Mouse (Mus musculus) cerebral cortex, adult 2 months (tissue): ENCODE measurements around the gene Atl3.

Experiments
- WGBS: fragments of 180-500 bp; shearing (Covaris S2); methylation state at CpG from one replicate; pipeline ENCODE4 v1.1.7; 2018; 5-methylcytosine and 5-hydroxymethylcytosine counted together

Gene Atl3

DNA sequence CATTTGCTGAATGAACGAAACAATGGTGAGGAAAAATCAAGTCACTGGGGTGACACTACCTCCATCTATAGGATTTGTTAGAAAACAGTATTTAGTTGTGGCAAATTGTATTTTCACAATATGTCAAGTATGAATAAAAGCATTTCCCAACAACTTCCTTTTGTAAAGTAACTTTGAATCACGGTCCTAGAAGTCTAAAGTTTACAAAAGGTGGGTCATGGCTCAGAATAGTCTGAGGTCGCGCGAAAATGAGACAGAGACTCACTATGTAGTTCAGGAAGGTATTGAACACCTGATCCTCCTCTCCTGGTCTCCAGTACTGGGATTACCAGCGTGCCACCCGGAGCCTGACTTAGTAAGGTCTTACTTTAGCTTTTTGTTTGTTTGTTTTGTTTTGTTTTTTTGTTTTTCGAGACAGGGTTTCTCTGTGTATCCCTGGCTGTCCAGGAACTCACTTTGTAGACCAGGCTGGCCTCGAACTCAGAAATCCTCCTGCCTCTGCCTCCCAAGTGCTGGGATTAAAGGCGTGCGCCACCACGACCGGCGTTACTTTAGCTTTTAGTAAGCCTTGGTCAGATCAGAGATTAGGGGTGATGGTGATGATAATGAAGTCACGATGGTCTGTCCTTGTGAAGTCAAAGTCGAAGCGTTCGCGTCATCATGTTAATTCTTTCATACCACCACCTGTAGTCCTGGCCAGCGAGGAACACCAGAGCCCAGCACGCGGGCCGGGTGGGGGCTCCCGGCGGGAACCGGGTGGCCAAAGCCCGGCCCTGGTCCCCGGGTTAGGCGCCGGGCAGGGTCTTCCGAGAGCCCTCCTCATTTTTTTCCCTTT, at the start of gene Atl3:
Atl3 (plus strand) TSS at position 689 of the 835 bp plus-strand sequence.
- WGBS = 27% methylated on average over 31 of the region's 31 CpGs

- WGBS = 69% methylated on average over 2 of the region's 2 CpGs
Observed at GRCm38 (mm10) chr19:7445105-7445504, 48.7 kb upstream of the Atl3 start.

GRCm38 (mm10) chr19:7445596-7445995, 48.2 kb upstream of the Atl3 start:
- WGBS = 37% methylated on average over 1 of the region's 1 CpGs

GRCm38 (mm10) chr19:7456803-7457202, 37.0 kb upstream of the Atl3 start:
- 33% methylated on average over 2 of the region's 2 CpGs for WGBS

DNA sequence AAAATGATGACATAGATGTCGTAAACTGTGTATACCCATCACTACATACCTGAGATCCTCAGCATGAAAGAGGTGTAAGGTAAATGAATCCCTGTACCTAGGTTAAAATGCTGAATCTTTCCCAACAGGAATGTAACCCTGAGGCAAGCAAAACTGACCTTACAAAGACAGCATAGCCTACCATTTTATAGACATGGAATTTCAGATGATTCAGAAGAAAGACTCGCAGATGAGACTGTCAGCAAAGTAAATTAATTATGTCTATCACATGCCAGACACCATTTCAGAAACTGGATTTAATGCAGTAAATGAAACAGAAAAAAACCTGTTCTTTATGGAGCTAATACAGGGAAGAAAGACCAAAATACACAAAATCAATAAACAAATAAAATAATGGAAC, 34.5 kb upstream of the Atl3 start:
- 68% methylated on average over 2 of the region's 2 CpGs for WGBS

GRCm38 (mm10) chr19:7470643-7471042, 23.2 kb upstream of the Atl3 start:
- WGBS = 72% methylated on average over 2 of the region's 2 CpGs

DNA sequence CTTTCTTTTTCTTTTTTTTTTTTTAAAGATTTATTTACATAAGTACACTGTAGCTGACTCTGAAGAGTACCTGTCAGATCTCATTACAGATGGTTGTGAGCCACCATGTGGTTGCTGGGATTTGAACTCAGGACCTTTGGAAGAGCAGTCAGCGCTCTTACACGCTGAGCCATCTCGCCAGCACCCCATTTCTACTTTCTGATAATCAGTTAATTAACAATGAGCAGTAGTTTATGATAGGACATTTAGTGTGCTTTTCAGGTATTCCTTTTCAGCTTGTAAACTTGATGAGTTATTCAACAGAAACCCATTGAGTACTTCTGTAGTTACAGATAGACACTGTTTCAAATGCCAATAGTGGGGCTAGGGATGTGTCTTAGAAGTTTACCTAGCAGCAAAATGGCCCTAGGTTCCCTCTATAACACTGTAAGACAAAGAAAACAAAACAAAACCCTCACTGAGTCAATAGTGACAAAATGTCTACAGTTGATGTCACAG, 14.0 kb upstream of the Atl3 start:
- WGBS = 94% methylated on average over 3 of the region's 3 CpGs

DNA sequence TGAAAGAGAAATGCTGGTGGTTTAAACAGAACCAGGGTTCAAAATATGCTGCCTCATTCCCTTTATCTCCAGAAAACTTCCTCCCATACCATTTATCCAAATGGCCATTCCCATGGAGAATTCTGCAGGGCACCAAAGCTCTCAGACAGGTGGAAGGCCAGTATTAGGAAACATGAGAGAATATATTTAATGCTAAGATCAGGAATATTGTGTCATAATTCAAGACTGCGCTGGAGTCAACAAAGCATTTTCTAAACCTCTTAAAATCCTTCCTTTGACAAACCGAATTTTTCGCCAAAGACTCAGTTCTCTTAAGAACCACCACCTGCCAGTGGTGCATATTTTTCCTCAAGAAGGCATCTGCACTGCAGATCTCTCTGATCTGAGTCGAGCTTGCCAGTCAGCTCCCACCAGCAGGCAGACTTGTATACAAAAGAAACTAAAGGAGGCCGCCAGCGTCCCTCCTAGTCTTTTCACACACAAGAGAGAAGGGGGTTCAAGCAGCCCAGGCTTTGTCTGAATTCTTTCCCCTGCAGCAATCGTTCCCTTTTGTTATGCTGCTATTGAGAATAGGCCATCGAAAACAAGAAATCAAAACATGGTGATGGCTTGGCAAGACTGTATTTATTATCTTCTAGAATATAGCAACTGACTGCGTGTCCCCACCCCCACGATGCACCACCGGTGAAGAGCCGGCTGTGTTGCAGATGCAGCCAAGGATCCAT, 12.1 kb upstream of the Atl3 start:
- 2% methylated on average over 12 of the region's 12 CpGs for WGBS

GRCm38 (mm10) chr19:7482266-7482598, 11.6 kb upstream of the Atl3 start:
- 2% methylated on average over 7 of the region's 7 CpGs for WGBS

DNA sequence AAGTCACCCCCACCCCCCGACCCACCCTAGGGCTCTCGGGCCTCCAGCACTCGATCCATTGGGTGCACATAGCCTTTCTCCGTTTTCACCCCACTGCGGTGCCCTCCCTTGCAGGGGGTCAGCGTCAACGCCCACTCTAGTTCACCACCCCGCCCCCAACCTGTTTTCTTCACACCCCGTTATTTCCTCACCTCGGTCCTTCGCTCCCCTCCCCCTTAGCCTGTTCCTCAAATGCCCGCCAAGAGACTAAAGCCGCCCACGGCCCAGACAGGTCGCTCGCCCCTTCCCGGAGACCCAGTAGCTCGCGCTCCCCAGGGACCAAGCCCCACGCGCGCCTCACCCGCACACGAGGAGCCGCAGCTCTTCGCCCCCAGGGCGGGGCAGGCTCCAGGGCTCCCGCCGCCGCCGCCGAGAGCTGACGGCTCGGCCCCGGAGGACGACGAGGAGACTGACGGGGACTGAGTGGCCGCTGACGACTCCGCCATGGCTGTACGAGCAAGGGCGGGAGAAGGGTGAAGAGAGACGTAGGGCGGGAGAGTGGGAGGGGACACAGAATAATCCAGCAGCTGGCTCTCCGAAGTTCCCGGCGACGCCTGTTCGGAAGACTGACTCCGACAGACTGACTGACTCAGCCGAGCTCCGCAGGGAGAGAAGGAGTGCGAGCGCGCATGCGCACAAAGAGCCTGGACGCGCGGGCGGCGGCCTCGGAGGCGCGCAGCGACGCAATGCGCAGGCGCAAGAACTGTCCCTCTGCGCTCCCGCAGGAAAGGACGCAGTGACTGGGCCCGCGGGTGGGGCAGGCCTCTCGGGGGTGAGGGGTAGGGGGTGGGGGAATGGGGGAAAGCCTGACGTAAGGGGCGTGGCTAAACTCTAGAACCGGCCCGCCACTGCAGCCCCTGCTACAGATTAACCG, 11.0 kb upstream of the Atl3 start, which contains the start of gene Rtn3:
Rtn3 (minus strand) TSS at position 683 of the 913 bp plus-strand sequence.
- WGBS = under 1% methylated on average over 80 of the region's 80 CpGs

DNA sequence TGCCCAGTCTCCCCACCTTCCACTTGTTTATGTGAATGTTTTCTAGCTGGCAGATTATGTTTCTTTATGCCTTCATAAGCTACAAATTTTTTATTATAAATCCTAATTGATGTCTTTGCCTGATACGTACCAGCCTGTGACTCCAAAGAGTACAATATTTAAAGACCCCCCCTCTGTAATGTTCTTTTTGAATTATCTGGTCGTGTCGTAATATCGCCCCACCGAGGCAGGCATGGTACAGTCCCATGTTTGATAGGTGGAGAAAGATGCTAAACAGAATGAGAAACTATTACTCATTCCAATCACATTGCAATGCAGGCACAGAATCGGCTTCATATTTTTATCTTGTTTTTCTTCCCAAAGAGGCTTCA, 10.3 kb upstream of the Atl3 start:
- WGBS = under 1% methylated on average over 6 of the region's 6 CpGs

DNA sequence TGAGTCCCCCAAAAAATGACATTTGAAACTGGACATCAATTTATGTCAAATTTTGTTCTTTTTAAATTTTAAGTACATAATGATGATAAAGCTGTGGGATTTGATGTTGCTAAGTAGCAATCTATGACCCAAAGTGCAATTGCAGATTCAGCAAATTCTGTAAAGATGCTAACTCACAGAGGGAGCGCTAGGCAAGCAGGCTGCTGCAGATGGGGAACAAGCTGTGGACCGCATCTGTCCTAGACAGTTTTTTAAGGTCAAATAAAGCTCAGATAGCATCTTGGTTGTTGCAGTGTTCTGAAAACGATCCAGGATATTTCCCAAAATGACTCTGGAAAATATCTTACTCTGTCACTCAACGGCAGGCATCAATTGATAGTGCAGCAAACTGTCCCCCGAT, 9.8 kb upstream of the Atl3 start:
- 16% methylated on average over 5 of the region's 5 CpGs for WGBS

DNA sequence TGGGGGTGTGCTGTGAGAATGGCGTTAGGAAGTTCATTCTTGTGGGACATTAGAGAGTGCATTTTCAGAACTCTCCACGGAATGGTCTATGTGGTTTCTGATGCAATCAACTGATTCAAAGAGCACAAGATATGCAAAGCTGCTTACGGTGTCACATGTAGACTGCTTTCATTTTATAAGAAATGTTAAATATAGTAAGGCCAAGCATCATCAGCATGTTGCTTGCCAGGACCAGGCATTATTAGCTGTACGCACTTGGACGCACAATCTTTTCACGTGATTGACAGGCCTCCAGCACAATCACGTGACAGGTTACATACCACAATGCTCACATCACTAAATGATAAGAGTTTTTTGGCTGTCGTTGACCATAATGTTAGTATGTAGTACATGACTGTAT, 6.2 kb upstream of the Atl3 start:
- 86% methylated on average over 8 of the region's 8 CpGs for WGBS

DNA sequence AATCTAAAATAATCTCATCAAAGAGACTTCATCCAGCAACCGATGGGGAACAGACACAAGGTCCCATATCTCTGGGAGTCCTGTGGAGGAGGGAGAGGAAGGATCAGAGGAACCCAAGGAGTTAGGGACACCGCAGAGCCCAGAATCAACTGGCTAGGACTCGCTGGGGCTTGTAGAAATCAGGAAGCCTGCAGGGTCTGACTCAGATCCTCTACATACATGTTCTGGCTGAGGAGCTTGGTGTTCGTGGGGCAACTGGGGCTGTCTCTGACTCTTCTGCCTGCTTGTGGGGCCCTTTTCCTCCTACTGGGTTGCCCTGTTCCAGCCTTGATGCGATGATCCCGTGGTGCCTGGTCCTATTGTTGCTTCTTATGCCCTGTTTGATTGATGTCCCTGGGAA, 1.9 kb upstream of the Atl3 start:
- WGBS = 87% methylated on average over 6 of the region's 6 CpGs

DNA sequence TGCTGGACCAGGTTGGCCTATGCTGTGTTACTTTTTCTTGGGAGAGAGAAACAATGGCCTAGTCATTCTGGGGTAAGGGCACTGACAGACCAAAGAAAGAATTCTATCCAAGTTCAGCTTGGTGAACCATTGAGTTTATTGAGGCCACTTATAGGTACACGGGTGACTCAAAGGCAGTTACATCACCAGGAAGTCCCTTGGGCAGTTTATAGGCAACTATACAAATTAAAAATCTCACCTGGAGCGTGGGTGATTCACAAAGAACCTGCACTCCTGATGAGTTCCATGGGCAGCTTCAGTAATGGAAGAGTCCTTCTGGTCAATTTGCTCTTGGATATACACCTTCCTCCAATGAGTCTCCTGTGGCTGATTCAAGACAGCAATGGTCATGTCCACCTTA, 1.2 kb upstream of the Atl3 start:
- 91% methylated on average over 2 of the region's 2 CpGs for WGBS

DNA sequence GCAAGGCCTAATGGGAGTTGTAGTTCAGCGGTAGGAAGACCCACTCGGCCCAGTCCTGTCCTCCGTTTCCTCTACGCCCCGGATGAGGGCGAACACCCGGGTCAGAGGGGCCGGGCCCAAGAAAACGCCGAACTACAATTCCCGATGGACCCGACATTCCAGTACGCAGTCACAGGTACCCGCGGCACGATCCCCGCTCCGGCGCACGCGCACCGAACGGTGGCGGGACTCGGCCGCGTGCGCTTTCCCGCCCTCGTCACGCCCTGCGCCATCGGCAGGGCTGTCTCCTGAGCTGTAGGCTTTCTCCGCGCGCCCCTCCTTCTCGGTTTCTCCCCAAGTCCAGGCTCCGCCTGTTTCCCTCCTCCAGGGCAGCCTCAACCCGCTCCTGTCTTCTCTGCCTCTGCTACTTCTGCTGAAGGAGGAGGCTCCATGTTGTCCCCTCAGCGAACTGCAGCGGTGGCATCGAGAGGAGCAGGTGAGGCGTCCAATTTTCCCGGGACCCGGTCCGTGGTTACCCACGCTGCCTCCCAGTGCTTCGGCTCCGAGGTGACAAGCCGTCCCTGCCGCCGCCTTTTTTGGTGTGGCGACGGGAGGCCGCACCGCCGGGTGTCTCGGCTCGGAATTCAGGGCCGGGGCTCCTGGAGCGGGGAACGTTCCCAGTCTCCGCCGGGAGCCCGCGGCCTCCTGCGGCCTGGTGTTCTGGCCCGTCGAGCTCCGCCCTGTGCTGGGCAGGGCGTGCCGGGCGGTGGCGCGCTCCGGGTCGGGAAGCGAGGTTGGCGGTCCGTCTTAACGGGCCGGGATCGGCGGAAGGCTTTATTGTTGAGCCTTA, 561 bp downstream of the Atl3 start:
- WGBS = under 1% methylated on average over 84 of the region's 84 CpGs

DNA sequence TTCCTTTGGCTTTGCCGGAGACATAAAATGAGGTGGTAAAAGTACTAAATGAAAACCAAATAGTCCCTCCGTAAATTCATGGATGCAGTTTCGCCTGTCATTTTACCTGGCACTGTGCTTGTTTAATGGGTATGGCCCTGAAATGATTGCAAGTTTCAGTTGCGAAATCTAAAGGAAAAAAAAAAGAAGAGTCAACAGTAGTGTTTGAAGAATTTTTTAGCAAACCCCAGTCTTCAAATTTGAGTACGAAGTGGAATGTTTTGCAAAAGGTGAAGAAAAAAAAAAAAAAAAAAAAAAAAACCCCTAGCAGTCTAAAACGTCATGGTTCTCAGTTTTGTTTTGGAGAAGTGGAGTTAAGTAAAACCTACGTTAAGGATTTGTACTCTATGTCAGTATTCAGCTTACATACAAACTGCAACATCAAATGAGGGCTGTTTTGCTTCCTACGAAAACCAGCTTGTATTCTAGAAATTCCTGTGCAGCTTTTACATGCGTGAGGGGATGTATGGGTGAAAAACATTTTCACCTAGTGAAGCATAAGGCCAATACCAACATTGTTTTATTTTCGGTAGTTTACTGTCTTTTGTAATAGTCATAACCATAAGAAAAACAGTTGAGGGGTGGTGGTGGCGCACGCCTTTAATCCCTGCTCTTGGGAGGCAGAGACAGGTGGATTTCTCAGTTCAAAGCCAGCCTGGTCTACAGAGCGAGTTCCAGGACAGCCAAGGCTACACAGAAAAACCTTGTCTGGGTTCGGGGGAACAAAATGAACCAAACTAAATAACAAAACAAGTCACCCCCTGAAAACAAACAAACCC, 1.6 kb downstream of the Atl3 start:
- WGBS = 23% methylated on average over 14 of the region's 14 CpGs

- 42% methylated on average over 1 of the region's 1 CpGs for WGBS
Observed at GRCm38 (mm10) chr19:7496070-7496469, 2.2 kb downstream of the Atl3 start.

- 74% methylated on average over 2 of the region's 2 CpGs for WGBS
Observed at GRCm38 (mm10) chr19:7498816-7499215, 5.0 kb downstream of the Atl3 start.

- whole genome bisulfite sequencing = 77% methylated on average over 1 of the region's 1 CpGs
Observed at GRCm38 (mm10) chr19:7500701-7501100, 6.9 kb downstream of the Atl3 start.
